Mouse (Mus musculus): Measurements from ENCODE around the gene Afap1.

Afap1 gene

GRCm38 (mm10) chr5:36043154-36043553 is 150.0 kb downstream of the Afap1 start:
- DNase-seq: no peak

Data from kidney, postnatal 4 days (tissue).